Mouse (Mus musculus): ENCODE measurements at regions not wholly inside any gene's neighbourhood (a gene's known extent, or its start where the extent isn't known, plus 50 kb on each side); places are given as distances from the start of the nearest gene placed in this dataset.

- no peak for DNase-seq (ENCODE audit: low spot score in 2 of 2)
Measured at GRCm38 (mm10) chrX:12366801-12367200, 206.6 kb upstream of the Bcor start.

- no peak for DNase-seq (ENCODE audit: low spot score in 2 of 2)
Measured at GRCm38 (mm10) chrX:12373670-12374069, 213.5 kb upstream of the Bcor start.

- no peak for DNase-seq (ENCODE audit: low spot score in 2 of 2)
Measured at GRCm38 (mm10) chrX:12375796-12376195, 211.8 kb upstream of the Atp6ap2 start.

- no peak for DNase-seq (ENCODE audit: low spot score in 2 of 2)
Measured at GRCm38 (mm10) chrX:12376238-12376980, 211.2 kb upstream of the Atp6ap2 start.

- DNase-seq (ENCODE audit: low spot score in 2 of 2) = no peak
Measured at GRCm38 (mm10) chrX:12377441-12377840, 210.2 kb upstream of the Atp6ap2 start.

GRCm38 (mm10) chrX:12392145-12392825, 195.3 kb upstream of the Atp6ap2 start:
- no peak for DNase-seq (ENCODE audit: low spot score in 2 of 2)

GRCm38 (mm10) chrX:12409319-12409718, 178.3 kb upstream of the Atp6ap2 start:
- DNase-seq (ENCODE audit: low spot score in 2 of 2) = no peak

GRCm38 (mm10) chrX:12425566-12425965, 162.0 kb upstream of the Atp6ap2 start:
- no peak for DNase-seq (ENCODE audit: low spot score in 2 of 2)

- no peak for DNase-seq (ENCODE audit: low spot score in 2 of 2)
Measured at GRCm38 (mm10) chrX:12426664-12427063, 160.9 kb upstream of the Atp6ap2 start.

GRCm38 (mm10) chrX:12432289-12432688, 155.3 kb upstream of the Atp6ap2 start:
- DNase-seq (ENCODE audit: low spot score in 2 of 2) = no peak

- no peak for DNase-seq (ENCODE audit: low spot score in 2 of 2)
Measured at GRCm38 (mm10) chrX:12435656-12436055, 151.9 kb upstream of the Atp6ap2 start.

- DNase-seq (ENCODE audit: low spot score in 2 of 2) = peak in 1 of 2 experiments; percentile 5
Measured at GRCm38 (mm10) chrX:12436106-12436505, 151.5 kb upstream of the Atp6ap2 start.

- peak; percentile 6 to 7 for DNase-seq (ENCODE audit: low spot score in 2 of 2)
Measured at GRCm38 (mm10) chrX:12439447-12439846, 148.2 kb upstream of the Atp6ap2 start.

GRCm38 (mm10) chrX:12443794-12444193, 143.8 kb upstream of the Atp6ap2 start:
- DNase-seq (ENCODE audit: low spot score in 2 of 2) = no peak

- DNase-seq (ENCODE audit: low spot score in 2 of 2) = no peak
Measured at GRCm38 (mm10) chrX:12445093-12445492, 142.5 kb upstream of the Atp6ap2 start.

- DNase-seq (ENCODE audit: low spot score in 2 of 2) = no peak
Measured at GRCm38 (mm10) chrX:12447962-12448361, 139.6 kb upstream of the Atp6ap2 start.

GRCm38 (mm10) chrX:12449688-12450087, 137.9 kb upstream of the Atp6ap2 start:
- no peak for DNase-seq (ENCODE audit: low spot score in 2 of 2)

- DNase-seq (ENCODE audit: low spot score in 2 of 2) = no peak
Measured at GRCm38 (mm10) chrX:12452979-12453769, 134.4 kb upstream of the Atp6ap2 start.

- no peak for DNase-seq (ENCODE audit: low spot score in 2 of 2)
Measured at GRCm38 (mm10) chrX:12461657-12462056, 125.9 kb upstream of the Atp6ap2 start.

- no peak for DNase-seq (ENCODE audit: low spot score in 2 of 2)
Measured at GRCm38 (mm10) chrX:12462936-12463647, 124.5 kb upstream of the Atp6ap2 start.

- no peak for DNase-seq (ENCODE audit: low spot score in 2 of 2)
Measured at GRCm38 (mm10) chrX:12466312-12466711, 121.3 kb upstream of the Atp6ap2 start.

GRCm38 (mm10) chrX:12466897-12467296, 120.7 kb upstream of the Atp6ap2 start:
- no peak for DNase-seq (ENCODE audit: low spot score in 2 of 2)
